Mouse (Mus musculus) midbrain, embryonic 12.5 days (tissue): ENCODE measurements at regions not wholly inside any gene's neighbourhood (a gene's known extent, or its start where the extent isn't known, plus 50 kb on each side); places are given as distances from the start of the nearest gene placed in this dataset.

Source experiments
- ATAC-seq: fragments of 200-750 bp; cut with Nextera tagmentation; 2 replicates; pipeline ENCODE4 v1.8.0; 2017; ENCODE audit warnings: low read depth, moderate TSS enrichment, moderate library complexity; ENCODE audit not compliant: low FRiP score
- H3K27ac ChIP-seq: fragments of 300-500 bp; sonication (generic); replicated peaks from 2 replicates; pipeline ENCODE4 v1.5.1; 2016; ENCODE audit warnings: mild to moderate bottlenecking
- H3K27me3 ChIP-seq: fragments of 300-500 bp; sonication (generic); 2 replicates; pipeline ENCODE4 v1.6.1; 2016; ENCODE audit warnings: mild to moderate bottlenecking
- H3K36me3 ChIP-seq: fragments of 300-500 bp; sonication (generic); 2 replicates; pipeline ENCODE4 v1.6.1; 2016
- H3K4me1 ChIP-seq: fragments of 300-500 bp; sonication (generic); 2 replicates; pipeline ENCODE4 v1.6.1; 2016
- H3K4me2 ChIP-seq: fragments of 300-500 bp; sonication (generic); replicated peaks from 2 replicates; pipeline ENCODE4 v1.6.1; 2016; ENCODE audit warnings: mild to moderate bottlenecking, moderate library complexity
- H3K4me3 ChIP-seq: fragments of 300-500 bp; sonication (generic); 2 replicates; pipeline ENCODE4 v1.5.1; 2016; ENCODE audit warnings: mild to moderate bottlenecking
- H3K9ac ChIP-seq: fragments of 300-500 bp; sonication (generic); replicated peaks from 2 replicates; pipeline ENCODE4 v1.6.1; 2016; ENCODE audit warnings: mild to moderate bottlenecking, moderate library complexity
- H3K9me3 ChIP-seq: fragments of 300-500 bp; sonication (generic); 2 replicates; pipeline ENCODE4 v1.6.1; 2016; ENCODE audit warnings: mild to moderate bottlenecking
- WGBS: fragments of 180-500 bp; shearing (Covaris S2); methylation state at CpG from one replicate; pipeline ENCODE4 v1.1.7; 2016; 5-methylcytosine and 5-hydroxymethylcytosine counted together

DNA sequence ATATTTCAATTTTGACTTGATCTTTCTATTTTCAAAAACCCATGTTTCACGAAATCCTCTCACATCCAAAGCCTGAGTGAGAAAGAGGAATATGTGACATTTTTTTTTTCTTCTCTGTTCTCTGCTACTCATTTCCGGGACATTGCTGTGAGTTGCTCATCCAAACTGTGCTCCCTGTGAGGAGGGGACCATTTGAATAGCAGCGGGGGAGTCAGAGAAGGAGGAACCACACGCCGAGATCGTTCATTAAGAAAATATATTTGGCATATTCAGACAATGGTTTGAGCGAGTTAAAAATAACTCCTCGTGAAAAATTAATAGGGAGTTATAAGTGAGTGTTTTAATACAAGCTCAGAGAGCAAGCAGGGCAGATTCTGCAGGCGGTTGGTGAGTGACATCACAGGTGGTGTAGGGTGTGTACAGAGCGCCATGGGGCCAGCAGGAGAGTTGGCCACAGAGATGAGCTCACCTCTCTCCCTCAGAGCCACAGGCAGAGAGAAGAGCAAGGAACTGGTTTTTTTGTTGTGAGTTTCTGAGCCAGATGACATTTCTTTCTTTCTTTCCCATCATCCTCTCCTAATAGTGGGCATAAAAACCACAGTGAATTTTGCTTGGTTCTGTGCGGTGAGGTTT is 54.4 kb upstream of the Calcoco1 start:
- WGBS = 49% methylated on average over 11 of the region's 11 CpGs
- Histone ChIP-seq H3K27me3 (no peaks in the 10 kb centered on the region), H3K36me3 (no peaks in the 10 kb centered on the region), H3K27ac (no peak overlapping the region), H3K9me3 (no peaks in the 10 kb centered on the region), H3K9ac (no peak overlapping the region), H3K4me2 (no peak overlapping the region), H3K4me1 (no peaks in the 10 kb centered on the region), H3K4me3 (no peak overlapping the region)
- ATAC-seq = no peak

- Histone ChIP-seq H3K4me2 (no peak overlapping the region), H3K4me3 (no peak overlapping the region), H3K27me3 (peaks cover 10% of the 10 kb centered on the region; the same call in 1 of the 2 replicates), H3K27ac (no peak overlapping the region), H3K9ac (no peak overlapping the region), H3K4me1 (peaks cover 2% of the 10 kb centered on the region; the same call in 1 of the 2 replicates), H3K36me3 (no peaks in the 10 kb centered on the region), H3K9me3 (no peaks in the 10 kb centered on the region)
- ATAC-seq = no peak
- 87% methylated on average over 6 of the region's 6 CpGs for WGBS
These were observed 58.6 kb upstream of the Calcoco1 start for GRCm38 (mm10) chr15:102780626-102781025.

DNA sequence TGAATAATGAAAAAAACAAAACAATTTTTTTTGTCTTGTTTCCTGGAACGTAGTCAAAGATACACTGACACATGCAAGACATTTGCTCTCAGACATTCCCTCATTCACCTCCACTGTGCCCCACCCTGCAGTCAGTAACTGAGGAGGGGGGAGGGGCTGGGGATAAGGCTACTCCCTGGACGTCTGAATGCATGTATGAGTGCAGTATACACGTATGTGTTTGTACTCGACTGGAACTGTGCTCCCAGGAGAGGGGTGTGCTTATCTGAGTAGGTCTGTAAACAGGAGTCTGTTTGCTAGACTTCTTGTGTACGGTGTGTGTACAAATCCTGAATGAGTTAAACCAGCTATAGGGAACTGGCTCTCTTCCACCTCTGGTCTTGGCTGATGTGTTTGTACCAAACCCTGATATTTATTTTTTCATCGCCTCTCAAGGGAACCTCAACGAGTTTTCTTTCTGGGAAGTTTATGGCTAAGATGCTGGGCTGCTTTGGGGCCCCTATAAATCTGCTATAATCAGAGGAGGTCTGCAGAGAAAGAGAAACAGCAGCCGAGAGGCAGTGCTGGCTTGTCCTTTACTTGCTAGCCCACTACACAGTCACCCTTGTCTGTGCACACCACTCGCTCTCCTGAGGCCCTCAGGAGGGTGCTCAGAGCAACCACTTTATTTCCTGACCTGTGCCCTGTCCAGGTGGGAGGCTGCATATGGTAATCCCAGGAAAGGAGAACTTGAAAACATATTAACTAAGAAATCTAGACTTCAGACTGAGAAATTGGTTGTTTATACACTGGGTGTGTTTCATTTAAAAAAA is 61.2 kb upstream of the Calcoco1 start:
- peaks cover 2% of the 10 kb centered on the region; the same call in 1 of the 2 replicates for H3K4me1 ChIP-seq
- WGBS = 52% methylated on average over 9 of the region's 9 CpGs
- no peaks in the 10 kb centered on the region for H3K9me3 ChIP-seq
- H3K27ac ChIP-seq = no peak overlapping the region
- H3K4me3 ChIP-seq = no peak overlapping the region
- no peak overlapping the region for H3K4me2 ChIP-seq
- no peak for ATAC-seq
- no peaks in the 10 kb centered on the region for H3K36me3 ChIP-seq
- no peak overlapping the region for H3K9ac ChIP-seq
- peaks cover 12% of the 10 kb centered on the region; the same call in 1 of the 2 replicates for H3K27me3 ChIP-seq

DNA sequence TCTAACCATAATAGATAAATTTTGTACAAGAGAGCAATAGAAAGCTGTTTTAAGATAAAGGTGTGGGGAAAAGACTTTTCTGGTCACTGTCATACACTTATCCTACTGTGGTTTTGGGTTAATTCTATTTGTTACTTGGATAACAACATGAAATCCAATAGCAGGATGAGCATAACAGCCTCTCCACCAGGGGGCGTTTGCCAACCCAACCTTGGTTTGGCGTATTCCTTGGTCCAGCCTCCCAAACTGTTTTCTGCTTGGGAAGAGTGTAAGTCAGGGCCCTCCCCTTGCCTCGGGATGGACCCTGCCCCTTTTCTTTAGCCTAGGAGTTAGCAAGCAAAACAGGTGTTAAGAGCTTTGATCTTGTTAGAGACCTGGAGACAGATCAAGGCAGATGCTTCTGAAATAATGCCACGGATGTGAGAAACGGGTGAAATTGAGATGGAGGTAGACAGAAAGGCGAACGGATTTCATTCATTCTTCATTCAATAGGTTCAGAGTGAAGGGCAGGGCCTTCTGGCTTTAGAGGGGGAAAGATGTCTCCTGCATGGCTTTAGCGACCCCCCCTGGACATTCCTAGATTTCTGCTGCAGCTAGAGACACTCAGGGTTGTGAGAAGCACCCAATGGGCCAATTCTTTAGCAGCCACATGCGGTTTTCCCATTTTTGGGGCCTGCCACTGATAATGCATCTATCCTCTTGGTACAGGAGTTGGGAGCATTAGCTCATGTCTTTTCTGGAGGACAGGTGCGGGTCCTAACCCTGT is 63.3 kb upstream of the Calcoco1 start:
- Histone ChIP-seq H3K4me2 (no peak overlapping the region), H3K27me3 (peaks cover 12% of the 10 kb centered on the region; the same call in 1 of the 2 replicates), H3K27ac (no peak overlapping the region), H3K4me1 (peaks cover 22% of the 10 kb centered on the region), H3K4me3 (no peak overlapping the region), H3K36me3 (no peaks in the 10 kb centered on the region), H3K9me3 (no peaks in the 10 kb centered on the region), H3K9ac (no peak overlapping the region)
- WGBS = 36% methylated on average over 10 of the region's 10 CpGs
- no peak for ATAC-seq

- peak overlapping the region; percentile 90 for H3K27ac ChIP-seq
- H3K36me3 ChIP-seq = no peaks in the 10 kb centered on the region
- peaks cover 8% of the 10 kb centered on the region; the same call in 1 of the 2 replicates for H3K27me3 ChIP-seq
- ATAC-seq = peak; percentile 94
- no peaks in the 10 kb centered on the region for H3K9me3 ChIP-seq
- peaks cover 21% of the 10 kb centered on the region for H3K4me1 ChIP-seq
- H3K4me2 ChIP-seq = peak overlapping the region; percentile 37
- H3K4me3 ChIP-seq = no peak overlapping the region
- H3K9ac ChIP-seq = 0 out of 2 replicates have a peak overlapping the region, but pooled peaks have one; percentile 31
- WGBS = 16% methylated on average over 7 of the region's 7 CpGs
These were observed 67.0 kb upstream of the Calcoco1 start for GRCm38 (mm10) chr15:102788846-102789518.

DNA sequence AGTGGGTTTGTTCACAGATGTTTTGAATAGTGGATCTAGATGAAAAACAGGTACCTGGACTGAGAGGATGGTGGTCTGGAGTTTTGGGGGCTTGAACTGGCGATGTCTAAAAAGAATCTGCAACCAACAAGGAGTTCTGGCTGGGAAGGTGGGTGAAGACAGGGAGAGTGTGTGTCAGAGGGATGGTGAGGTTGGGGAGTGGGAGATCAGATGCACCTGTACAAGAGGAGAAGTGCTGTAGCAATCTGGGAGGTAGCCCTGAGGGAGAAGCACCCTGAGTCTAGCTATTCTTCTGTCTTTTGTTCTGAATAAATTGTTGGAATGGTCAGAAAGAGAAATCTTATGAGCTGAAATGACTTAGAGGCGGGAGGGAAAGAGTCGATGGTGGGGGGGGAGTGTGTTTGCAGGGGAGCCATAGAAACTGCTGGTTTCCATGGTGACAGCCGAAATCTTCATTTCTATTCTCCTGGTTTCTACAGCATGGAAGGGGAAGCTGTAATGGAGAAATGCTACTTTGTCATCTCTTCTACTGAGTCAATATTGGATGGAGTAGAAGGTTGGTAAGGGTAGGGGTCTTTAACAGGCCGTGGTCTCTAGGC is 75.1 kb upstream of the Calcoco1 start:
- Histone ChIP-seq H3K36me3 (no peaks in the 10 kb centered on the region), H3K9ac (no peak overlapping the region), H3K4me3 (no peak overlapping the region), H3K4me2 (no peak overlapping the region), H3K4me1 (0 out of 2 replicates have a peak, but pooled peaks cover 3% of the 10 kb centered on the region), H3K27me3 (no peaks in the 10 kb centered on the region), H3K9me3 (no peaks in the 10 kb centered on the region), H3K27ac (peak overlapping the region; percentile 30; the same call in 1 of the 2 replicates)
- ATAC-seq = no peak
- WGBS = 54% methylated on average over 5 of the region's 5 CpGs

- H3K4me3 ChIP-seq = no peak overlapping the region
- no peaks in the 10 kb centered on the region for H3K36me3 ChIP-seq
- no peak overlapping the region for H3K4me2 ChIP-seq
- WGBS = 86% methylated on average over 4 of the region's 4 CpGs
- no peaks in the 10 kb centered on the region for H3K27me3 ChIP-seq
- H3K9me3 ChIP-seq = no peaks in the 10 kb centered on the region
- H3K9ac ChIP-seq = no peak overlapping the region
- no peak for ATAC-seq
- H3K27ac ChIP-seq = no peak overlapping the region
- H3K4me1 ChIP-seq = 0 out of 2 replicates have a peak, but pooled peaks cover 3% of the 10 kb centered on the region
These were observed 78.1 kb upstream of the Calcoco1 start for GRCm38 (mm10) chr15:102800049-102800448.

GRCm38 (mm10) chr15:102802265-102802813 is 80.4 kb upstream of the Calcoco1 start:
- Histone ChIP-seq H3K9me3 (no peaks in the 10 kb centered on the region), H3K27ac (no peak overlapping the region), H3K4me2 (no peak overlapping the region), H3K27me3 (no peaks in the 10 kb centered on the region), H3K4me3 (no peak overlapping the region), H3K9ac (no peak overlapping the region), H3K4me1 (0 out of 2 replicates have a peak, but pooled peaks cover 3% of the 10 kb centered on the region), H3K36me3 (no peaks in the 10 kb centered on the region)
- no peak for ATAC-seq
- 72% methylated on average over 8 of the region's 8 CpGs for WGBS

DNA sequence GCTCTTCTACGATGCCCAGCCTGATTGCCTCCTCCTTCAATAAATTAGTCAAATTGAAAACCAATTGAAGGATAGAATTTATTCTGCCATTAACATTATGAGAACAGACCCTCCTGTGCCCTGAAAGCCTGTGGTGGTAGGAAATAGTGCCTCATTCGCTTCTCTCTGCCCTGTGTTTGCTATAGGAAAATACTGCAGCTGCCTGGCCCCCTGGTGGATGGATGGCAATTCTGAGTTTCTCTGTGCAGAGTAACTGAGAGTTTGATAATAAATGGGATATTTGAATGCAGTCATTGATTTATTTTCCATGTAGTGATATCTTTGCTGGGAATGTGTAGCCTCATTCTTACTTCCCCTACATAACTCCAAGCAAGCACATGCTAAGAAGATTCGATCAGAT is 85.4 kb upstream of the Calcoco1 start:
- Histone ChIP-seq H3K4me1 (no peaks in the 10 kb centered on the region), H3K4me2 (no peak overlapping the region), H3K27me3 (peaks cover 5% of the 10 kb centered on the region; the same call in 1 of the 2 replicates), H3K9me3 (no peaks in the 10 kb centered on the region), H3K27ac (no peak overlapping the region), H3K9ac (no peak overlapping the region), H3K4me3 (no peak overlapping the region), H3K36me3 (no peaks in the 10 kb centered on the region)
- no peak for ATAC-seq
- WGBS = 57% methylated on average over 3 of the region's 3 CpGs

GRCm38 (mm10) chr15:102819181-102819580 is 97.2 kb upstream of the Calcoco1 start:
- no peak overlapping the region for H3K9ac ChIP-seq
- H3K4me2 ChIP-seq = no peak overlapping the region
- no peak overlapping the region for H3K27ac ChIP-seq
- no peak overlapping the region for H3K4me3 ChIP-seq
- no peaks in the 10 kb centered on the region for H3K36me3 ChIP-seq
- 82% methylated on average over 12 of the region's 12 CpGs for WGBS
- no peak for ATAC-seq
- H3K27me3 ChIP-seq = 0 out of 2 replicates have a peak, but pooled peaks cover 3% of the 10 kb centered on the region
- no peaks in the 10 kb centered on the region for H3K9me3 ChIP-seq
- no peaks in the 10 kb centered on the region for H3K4me1 ChIP-seq

DNA sequence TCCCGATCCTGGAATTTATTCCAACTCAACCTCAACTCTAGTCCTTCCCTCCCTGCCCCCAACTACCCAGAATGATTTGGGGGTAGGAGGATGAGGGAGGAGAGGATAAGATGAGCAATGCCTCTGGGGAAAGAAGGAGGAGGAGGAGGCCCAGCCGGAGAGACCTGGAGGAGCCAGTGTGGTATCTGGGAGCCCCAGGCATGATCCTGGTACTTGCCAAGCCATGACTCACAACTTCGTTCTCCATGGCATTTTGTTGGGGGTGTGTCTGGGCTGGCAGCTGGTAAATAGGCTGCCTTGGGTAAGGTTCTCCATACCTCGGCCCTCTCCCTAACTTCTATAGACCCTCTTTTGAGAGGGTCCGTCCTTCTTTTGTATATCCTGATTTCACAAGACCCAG is 81.2 kb upstream of the Hoxc13 start:
- Histone ChIP-seq H3K27me3 (no peaks in the 10 kb centered on the region), H3K4me3 (no peak overlapping the region), H3K9me3 (no peaks in the 10 kb centered on the region), H3K4me2 (no peak overlapping the region), H3K27ac (no peak overlapping the region), H3K36me3 (no peaks in the 10 kb centered on the region), H3K4me1 (no peaks in the 10 kb centered on the region), H3K9ac (no peak overlapping the region)
- no peak for ATAC-seq
- WGBS = 92% methylated on average over 5 of the region's 5 CpGs
